In the genomic region with DNA sequence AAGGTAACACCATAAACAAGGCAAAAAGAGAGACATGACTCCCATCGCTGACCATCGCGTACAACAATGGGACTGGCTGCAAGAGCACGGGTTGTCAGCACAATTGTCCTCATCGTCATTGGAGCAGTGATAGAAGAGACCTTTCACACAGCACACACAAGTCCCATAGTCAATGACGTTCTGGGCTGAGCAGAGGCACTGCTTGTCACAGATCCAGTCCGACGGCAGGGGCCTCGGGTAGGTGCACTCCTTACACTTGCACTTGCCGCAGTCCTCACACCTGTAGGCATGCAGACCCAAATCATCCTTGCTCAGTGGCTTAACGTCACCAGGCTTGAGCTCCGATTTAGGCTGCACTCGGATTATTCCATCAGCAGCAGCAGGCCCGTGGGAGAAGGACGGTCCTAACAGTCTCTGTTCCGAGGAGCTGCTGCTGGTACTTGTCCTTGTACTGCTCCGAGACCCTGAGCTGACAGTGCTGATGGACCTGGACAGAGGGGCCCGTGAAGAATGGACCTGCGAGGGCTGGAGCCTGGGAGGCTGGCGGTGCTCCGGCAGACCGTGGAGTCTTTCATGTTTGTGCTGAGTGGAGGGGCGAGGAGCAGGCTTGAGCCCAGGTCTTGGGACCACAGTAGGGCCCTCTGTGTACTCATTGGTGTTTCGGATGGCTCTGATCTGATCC, we compare ENCODE assay signal across 9 mouse cellular contexts. TPM values are rescaled to one million over a fixed set of nuclear protein-coding genes. Genes with fewer than 3 reads are reported as not detected.
DNase-seq lines count a peak whose midpoint lies in the region; ATAC-seq and TF ChIP-seq lines count a peak whose summit lies in the region.
"Had no signal": no experiment of that assay in that cellular context is flagged by ENCODE, and none has a peak within 500 bp of the region (broad histone marks: within the 10 kb centered on the region; RNA-seq: fewer than 3 reads in every experiment).

No protein-coding gene starts in this region.

- ATAC-seq in intestine, embryonic 15.5 days: no peak
- no peak for ATAC-seq in limb, embryonic 14.5 days (ENCODE audit: low FRiP score, low read depth)
- ATAC-seq in neural tube, embryonic 14.5 days (ENCODE audit: low read depth): no peak
- ATAC-seq in erythroblast, adult 5-6 weeks (replicated peaks; ENCODE audit: low FRiP score, poor library complexity, severe bottlenecking): no peak

- TF ChIP-seq CTCF in cerebellum, adult 2 months (IDR thresholded peaks at IDR 0.05; ENCODE audit: borderline replicate concordance, insufficient read depth, low read depth, low read length): no peak

- H3K9ac ChIP-seq in intestine, embryonic 15.5 days: peak overlapping the region; percentile 41
- H3K9ac ChIP-seq in limb, embryonic 14.5 days (ENCODE audit: low read depth, low read length, severe bottlenecking): peak overlapping the region; percentile 98
- H3K9ac ChIP-seq in neural tube, embryonic 14.5 days (replicated peaks; ENCODE audit: low read depth, low read length): peak overlapping the region; percentile 83

- H3K36me3 ChIP-seq in intestine, embryonic 15.5 days: 0 out of 2 replicates have a peak, but pooled peaks cover 2% of the 10 kb centered on the region
- peaks cover 29% of the 10 kb centered on the region for H3K36me3 ChIP-seq in limb, embryonic 14.5 days (ENCODE audit: control insufficient read depth, insufficient read depth, low read length)
- no peaks in the 10 kb centered on the region for H3K36me3 ChIP-seq in neural tube, embryonic 14.5 days (ENCODE audit: control insufficient read depth, insufficient read depth, low read length)

- peak overlapping the region; percentile 19 for H3K27ac ChIP-seq in cerebellum, adult 2 months (ENCODE audit: insufficient read depth, low read length)
- no peak overlapping the region for H3K27ac ChIP-seq in intestine, embryonic 15.5 days
- H3K27ac ChIP-seq in limb, embryonic 14.5 days (replicated peaks; ENCODE audit: low read depth, low read length): peak overlapping the region; percentile 98
- peak overlapping the region; percentile 18; the same call in 1 of the 2 replicates for H3K27ac ChIP-seq in neural tube, embryonic 14.5 days (ENCODE audit: low read depth, low read length)

- no peak for TF ChIP-seq POLR2A in cerebellum, adult 2 months (IDR thresholded peaks at IDR 0.05; ENCODE audit: borderline replicate concordance, insufficient read depth, low read length)
- no peak for TF ChIP-seq POLR2A in limb, embryonic 14.5 days (IDR thresholded peaks at IDR 0.05; ENCODE audit: borderline replicate concordance, extremely low read depth, insufficient read depth, insufficient read length)

- 8% methylated on average over 24 of the region's 24 CpGs for WGBS in cerebellum, adult 2 months
- 52% methylated on average over 24 of the region's 24 CpGs for WGBS in intestine, embryonic 15.5 days
- WGBS in limb, embryonic 14.5 days: 23% methylated on average over 24 of the region's 24 CpGs
- WGBS in neural tube, embryonic 14.5 days: 24% methylated on average over 24 of the region's 24 CpGs

- peak; percentile 17 to 68 for DNase-seq in heart, adult 18-20 months
- DNase-seq in heart, adult 8-10 months (ENCODE audit: low spot score): no peak
- peak; percentile 66 to 77 for DNase-seq in cerebellum, adult 2 months
- DNase-seq in frontal cortex, postnatal 36 days (ENCODE audit: low spot score in 2 of 2): peak; percentile 60 to 66
- peak; percentile 12 for DNase-seq in limb, embryonic 14.5 days (ENCODE audit: low spot score)

- no peaks in the 10 kb centered on the region for H3K9me3 ChIP-seq in intestine, embryonic 15.5 days
- no peaks in the 10 kb centered on the region for H3K9me3 ChIP-seq in limb, embryonic 14.5 days (ENCODE audit: control insufficient read depth, low read length)
- no peaks in the 10 kb centered on the region for H3K9me3 ChIP-seq in neural tube, embryonic 14.5 days (ENCODE audit: control insufficient read depth, low read length)

- peaks cover 5% of the 10 kb centered on the region; the same call in 1 of the 2 replicates for H3K4me1 ChIP-seq in cerebellum, adult 2 months (ENCODE audit: control insufficient read depth, insufficient read depth, low read length)
- peaks cover 14% of the 10 kb centered on the region for H3K4me1 ChIP-seq in intestine, embryonic 15.5 days (replicated peaks)
- H3K4me1 ChIP-seq in limb, embryonic 14.5 days (ENCODE audit: control insufficient read depth, insufficient read depth, low read length): 0 out of 2 replicates have a peak, but pooled peaks cover 14% of the 10 kb centered on the region
- peaks cover 13% of the 10 kb centered on the region for H3K4me1 ChIP-seq in neural tube, embryonic 14.5 days (ENCODE audit: control insufficient read depth, insufficient read depth, low read length)

- H3K4me3 ChIP-seq in cerebellum, adult 2 months (replicated peaks; ENCODE audit: insufficient read depth, low read depth, low read length): peak overlapping the region; percentile 67
- peak overlapping the region; percentile 81 for H3K4me3 ChIP-seq in intestine, embryonic 15.5 days (replicated peaks)
- H3K4me3 ChIP-seq in limb, embryonic 14.5 days (replicated peaks; ENCODE audit: low read length): peak overlapping the region; percentile 91
- peak overlapping the region; percentile 84 for H3K4me3 ChIP-seq in neural tube, embryonic 14.5 days (ENCODE audit: low read depth, low read length)

- peak overlapping the region; percentile 79 for H3K4me2 ChIP-seq in intestine, embryonic 15.5 days (replicated peaks)
- peak overlapping the region; percentile 89 for H3K4me2 ChIP-seq in limb, embryonic 14.5 days (replicated peaks; ENCODE audit: low read depth, low read length, severe bottlenecking)
- H3K4me2 ChIP-seq in neural tube, embryonic 14.5 days (ENCODE audit: low read depth, low read length): peak overlapping the region; percentile 98

- H3K27me3 ChIP-seq in cerebellum, adult 2 months (ENCODE audit: control insufficient read depth, insufficient read depth, low read length): no peaks in the 10 kb centered on the region
- no peaks in the 10 kb centered on the region for H3K27me3 ChIP-seq in intestine, embryonic 15.5 days (replicated peaks)
- H3K27me3 ChIP-seq in limb, embryonic 14.5 days (ENCODE audit: control insufficient read depth, insufficient read depth, low read length): no peaks in the 10 kb centered on the region
- no peaks in the 10 kb centered on the region for H3K27me3 ChIP-seq in neural tube, embryonic 14.5 days (ENCODE audit: control insufficient read depth, insufficient read depth, low read length)
- H3K27me3 ChIP-seq: CH12.LX had no signal

RNA-seq across cellular contexts. Expression of gene Spry2, which starts 3.5 kb away (rescaled TPM):
- 10 to 100 TPM; 17.5 to 21.0 TPM for total RNA-seq in heart, adult 18-20 months (2021)
- total RNA-seq in heart, adult 8-10 months (2022): 10 to 100 TPM; 22.3 to 23.3 (median 22.4) TPM
- 38.1 and 39.8 TPM in 2 replicates for polyA plus RNA-seq in cerebellum, adult 2 months (2012; rRNA removed)
- polyA plus RNA-seq in intestine, embryonic 15.5 days (2015; fragmentation: Nextera tagmentation; extraction: Ambion mirVana): 39.8 and 53.3 TPM in 2 replicates
- 35.6 and 43.7 TPM in 2 replicates for polyA plus RNA-seq in limb, embryonic 14.5 days (2012; rRNA removed)
- 75.9 and 80.1 TPM in 2 replicates for polyA plus RNA-seq in limb, embryonic 14.5 days (2014; fragmentation: Nextera tagmentation; extraction: Ambion mirVana)
- polyA plus RNA-seq in neural tube, embryonic 14.5 days (2014; fragmentation: Nextera tagmentation; extraction: Ambion mirVana): 36.7 and 39.8 TPM in 2 replicates
- 2.5 and 3.7 TPM in 2 replicates for total RNA-seq in erythroblast, adult 5-6 weeks (2015; ENCODE audit: low replicate concordance)
- total RNA-seq in erythroblast, adult 5-6 weeks (2017; ENCODE audit: low replicate concordance): 1.8 and 2.8 TPM in 2 replicates
- total RNA-seq: CH12.LX had no signal

Comparison
In these comparisons a context has a peak if more than half of its experiments do, and no peak if none do; other contexts are left out.
1. H3K9ac ChIP-seq: peak in every context shown above with its lines; median percentile 98 in limb, embryonic 14.5 days; 83 in neural tube, embryonic 14.5 days; 41 in intestine, embryonic 15.5 days.